In the genomic region with DNA sequence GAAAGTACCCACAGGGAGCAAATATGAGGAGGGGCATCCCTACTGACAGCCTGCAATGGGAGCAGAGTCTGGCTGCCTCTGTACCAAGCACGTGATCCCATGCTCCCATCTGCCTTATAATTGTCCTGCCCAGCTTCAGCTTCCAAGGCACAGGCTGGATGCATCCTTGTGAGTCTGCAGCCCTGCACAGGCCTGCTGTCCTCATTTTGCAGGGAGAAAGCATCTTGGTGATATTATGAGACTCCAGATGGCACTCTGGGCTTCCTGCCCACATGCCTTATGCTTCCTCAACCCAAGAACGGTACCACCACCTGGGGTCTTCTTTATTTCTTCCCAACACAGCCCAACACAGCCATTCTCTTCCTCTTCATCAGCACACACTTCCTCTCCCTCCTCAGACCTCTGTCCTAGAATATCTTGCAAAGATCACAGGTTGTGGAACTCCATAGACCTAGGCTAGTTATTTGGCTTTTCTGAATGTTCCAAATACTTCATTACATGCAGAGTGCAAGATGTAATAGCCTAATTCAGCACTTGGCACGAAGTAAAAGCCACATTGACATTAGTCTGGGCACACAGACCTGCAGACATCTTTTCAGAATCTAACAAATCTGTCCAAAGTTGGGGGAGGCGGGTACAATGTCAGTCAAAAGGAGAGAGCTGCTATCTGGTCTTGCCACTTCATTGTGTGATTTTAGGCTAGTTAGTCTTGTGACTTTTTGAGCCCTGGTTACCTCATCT, we compare ENCODE assay signal across 10 mouse cellular contexts.
DNase-seq lines count a peak whose midpoint lies in the region; ATAC-seq and TF ChIP-seq lines count a peak whose summit lies in the region.
"Had no signal": no experiment of that assay in that cellular context is flagged by ENCODE, and none has a peak within 500 bp of the region (broad histone marks: within the 10 kb centered on the region; RNA-seq: fewer than 3 reads in every experiment).

No protein-coding gene starts in this region.

- no peak overlapping the region for H3K4me3 ChIP-seq in hindbrain, postnatal 0 days (ENCODE audit: low read length)
- H3K4me3 ChIP-seq in midbrain, embryonic 16.5 days (ENCODE audit: low read depth, low read length): no peak overlapping the region
- H3K4me3 ChIP-seq: neural tube, embryonic 12.5 days had no signal

- no peaks in the 10 kb centered on the region for H3K36me3 ChIP-seq in hindbrain, postnatal 0 days (ENCODE audit: insufficient read depth, low read length)
- H3K36me3 ChIP-seq in midbrain, embryonic 16.5 days (ENCODE audit: control insufficient read depth, insufficient read depth, low read length): no peaks in the 10 kb centered on the region
- H3K36me3 ChIP-seq: neural tube, embryonic 12.5 days had no signal

- no peaks in the 10 kb centered on the region for H3K27me3 ChIP-seq in hindbrain, postnatal 0 days (ENCODE audit: insufficient read depth, low read length)
- H3K27me3 ChIP-seq in midbrain, embryonic 16.5 days (ENCODE audit: control insufficient read depth, insufficient read depth, low read depth, low read length): no peaks in the 10 kb centered on the region
- H3K27me3 ChIP-seq: neural tube, embryonic 12.5 days had no signal

- no peak for TF ChIP-seq CTCF in brain, embryonic 14.5 days (IDR thresholded peaks at IDR 0.05; ENCODE audit: borderline replicate concordance, extremely low read depth, insufficient read depth, insufficient read length)
- TF ChIP-seq CTCF in hindbrain, postnatal 0 days (IDR thresholded peaks at IDR 0.05; ENCODE audit: low read depth): no peak

- peak; percentile 96 for DNase-seq in brain, embryonic 14.5 days (ENCODE audit: low read depth)
- peak; percentile 98 for DNase-seq in cerebellum, adult 9-11 months
- DNase-seq in hindbrain, postnatal 0 days (ENCODE audit: low spot score): peak; percentile 90
- DNase-seq in thymus, adult 18-20 months: no peak
- DNase-seq in gastrocnemius, adult 18-20 months (ENCODE audit: low spot score): no peak

- H3K9ac ChIP-seq in hindbrain, postnatal 0 days (replicated peaks; ENCODE audit: low read length): no peak overlapping the region
- H3K9ac ChIP-seq in midbrain, embryonic 16.5 days (ENCODE audit: low read depth, low read length): no peak overlapping the region
- H3K9ac ChIP-seq: neural tube, embryonic 12.5 days had no signal

- 35% methylated on average over 4 of the region's 4 CpGs for WGBS in hindbrain, postnatal 0 days
- WGBS in midbrain, embryonic 16.5 days: 55% methylated on average over 4 of the region's 4 CpGs

- H3K4me2 ChIP-seq in hindbrain, postnatal 0 days (ENCODE audit: low read depth, low read length): no peak overlapping the region
- H3K4me2 ChIP-seq in midbrain, embryonic 16.5 days (ENCODE audit: low read length): no peak overlapping the region
- H3K4me2 ChIP-seq: liver, embryonic 11.5 days; neural tube, embryonic 12.5 days had no signal

- ATAC-seq in hindbrain, postnatal 0 days: peak; percentile 98
- ATAC-seq in midbrain, embryonic 16.5 days: peak; percentile 66
- no peak for ATAC-seq in activated CD4-positive, CD25-positive, alpha-beta regulatory T cell, adult 4 months
- ATAC-seq in granulocyte monocyte progenitor cell, adult 5-6 weeks (replicated peaks; ENCODE audit: poor library complexity, severe bottlenecking): no peak

- H3K4me1 ChIP-seq in hindbrain, postnatal 0 days (ENCODE audit: insufficient read depth, low read length): 0 out of 2 replicates have a peak, but pooled peaks cover 3% of the 10 kb centered on the region
- no peaks in the 10 kb centered on the region for H3K4me1 ChIP-seq in midbrain, embryonic 16.5 days (ENCODE audit: control insufficient read depth, insufficient read depth, low read length)
- H3K4me1 ChIP-seq: neural tube, embryonic 12.5 days had no signal

- peak overlapping the region; percentile 62 for H3K27ac ChIP-seq in hindbrain, postnatal 0 days
- no peak overlapping the region for H3K27ac ChIP-seq in midbrain, embryonic 16.5 days (ENCODE audit: low read length)
- H3K27ac ChIP-seq: neural tube, embryonic 12.5 days had no signal

- H3K9me3 ChIP-seq in hindbrain, postnatal 0 days (ENCODE audit: low read length): no peaks in the 10 kb centered on the region
- H3K9me3 ChIP-seq in midbrain, embryonic 16.5 days (replicated peaks; ENCODE audit: control insufficient read depth, low read length, poor library complexity, severe bottlenecking): no peaks in the 10 kb centered on the region
- H3K9me3 ChIP-seq: neural tube, embryonic 12.5 days had no signal

- TF ChIP-seq POLR2A in brain, embryonic 14.5 days (IDR thresholded peaks at IDR 0.05; ENCODE audit: borderline replicate concordance, extremely low read depth, insufficient read depth, insufficient read length, poor library complexity, severe bottlenecking): no peak

Comparison
In these comparisons a context has a peak if more than half of its experiments do, and no peak if none do; other contexts are left out.
1. DNase-seq: peak in brain, embryonic 14.5 days (single experiment), cerebellum, adult 9-11 months (single experiment) and hindbrain, postnatal 0 days (single experiment); none in thymus, adult 18-20 months (0 of 2) and gastrocnemius, adult 18-20 months (single experiment).
2. ATAC-seq: peak in hindbrain, postnatal 0 days (single experiment) and midbrain, embryonic 16.5 days (single experiment); none in activated CD4-positive, CD25-positive, alpha-beta regulatory T cell, adult 4 months (single experiment) and granulocyte monocyte progenitor cell, adult 5-6 weeks (single experiment).